Mouse (Mus musculus) hindbrain, embryonic 13.5 days (tissue): ENCODE data around the gene Rpl10. TPM values are rescaled to one million over a fixed set of nuclear protein-coding genes. Genes with fewer than 3 reads are reported as not detected.

Experiments used
- ATAC-seq: fragments of 200-750 bp; cut with Nextera tagmentation; 2 replicates; pipeline ENCODE4 v1.8.0; 2017; ENCODE audit warnings: moderate TSS enrichment; ENCODE audit not compliant: low FRiP score
- H3K27ac ChIP-seq: fragments of 300-500 bp; sonication (generic); 2 replicates; pipeline ENCODE4 v1.5.1; 2015; ENCODE audit warnings: inconsistent platforms, mild to moderate bottlenecking, moderate library complexity
- H3K27me3 ChIP-seq: fragments of 300-500 bp; sonication (generic); 2 replicates; pipeline ENCODE4 v1.6.1; 2015; ENCODE audit warnings: mild to moderate bottlenecking, inconsistent platforms
- H3K36me3 ChIP-seq: fragments of 300-500 bp; sonication (generic); 2 replicates; pipeline ENCODE4 v1.6.1; 2015; ENCODE audit warnings: mild to moderate bottlenecking, inconsistent platforms
- H3K4me1 ChIP-seq: fragments of 300-500 bp; sonication (generic); replicated peaks from 2 replicates; pipeline ENCODE4 v1.6.1; 2015; ENCODE audit warnings: inconsistent platforms
- H3K4me2 ChIP-seq: fragments of 300-500 bp; sonication (generic); 2 replicates; pipeline ENCODE4 v1.6.1; 2015; ENCODE audit warnings: inconsistent platforms, mild to moderate bottlenecking, moderate library complexity
- H3K4me3 ChIP-seq: fragments of 300-500 bp; sonication (generic); 2 replicates; pipeline ENCODE4 v1.5.1; 2015; ENCODE audit warnings: mild to moderate bottlenecking, inconsistent platforms
- H3K9ac ChIP-seq: fragments of 300-500 bp; sonication (generic); 2 replicates; pipeline ENCODE4 v1.6.1; 2015; ENCODE audit warnings: mild to moderate bottlenecking, inconsistent platforms
- H3K9me3 ChIP-seq: fragments of 300-500 bp; sonication (generic); 2 replicates; pipeline ENCODE4 v1.6.1; 2016; ENCODE audit warnings: inconsistent platforms
- WGBS: fragments of 180-500 bp; shearing (Covaris S2); methylation state at CpG from one replicate; pipeline ENCODE4 v1.1.7; 2015; 5-methylcytosine and 5-hydroxymethylcytosine counted together
- polyA plus RNA-seq: library from polyadenylated mRNA; unstranded; fragments of >200 nt; fragmentation: Nextera tagmentation; extraction: Ambion mirVana; gene quantifications from 2 replicates; pipeline ENCODE4 v1.2.1, GENCODE M21; 2015

Gene Rpl10
- polyA plus RNA-seq, 1 experiment from 2014 or later: 532 TPM

GRCm38 (mm10) chrX:74282395-74283091 is 11.9 kb downstream of the Rpl10 start:
- Histone ChIP-seq H3K9ac (peak overlapping the region; percentile 86), H3K27ac (peak overlapping the region; percentile 87), H3K9me3 (no peaks in the 10 kb centered on the region), H3K4me1 (peaks cover 20% of the 10 kb centered on the region), H3K27me3 (no peaks in the 10 kb centered on the region), H3K4me3 (peak overlapping the region; percentile 53), H3K36me3 (no peaks in the 10 kb centered on the region), H3K4me2 (peak overlapping the region; percentile 66)
- ATAC-seq: peak; percentile 88
- 21% methylated on average over 38 of the region's 39 CpGs for WGBS

GRCm38 (mm10) chrX:74283092-74283437 is 12.5 kb downstream of the Rpl10 start:
- H3K27me3 ChIP-seq: no peaks in the 10 kb centered on the region
- H3K36me3 ChIP-seq: no peaks in the 10 kb centered on the region
- H3K4me3 ChIP-seq: peak overlapping the region; percentile 53
- H3K9me3 ChIP-seq: no peaks in the 10 kb centered on the region
- 43% methylated on average over 5 of the region's 5 CpGs for WGBS
- ATAC-seq: peak; percentile 60
- H3K27ac ChIP-seq: peak overlapping the region; percentile 87
- H3K9ac ChIP-seq: peak overlapping the region; percentile 86
- H3K4me1 ChIP-seq: peaks cover 20% of the 10 kb centered on the region
- peak overlapping the region; percentile 66 for H3K4me2 ChIP-seq

- Histone ChIP-seq H3K4me1 (peaks cover 5% of the 10 kb centered on the region; the same call in 1 of the 2 replicates), H3K9ac (no peak overlapping the region), H3K4me3 (no peak overlapping the region), H3K9me3 (no peaks in the 10 kb centered on the region), H3K27me3 (no peaks in the 10 kb centered on the region), H3K4me2 (no peak overlapping the region), H3K27ac (no peak overlapping the region), H3K36me3 (peaks cover 6% of the 10 kb centered on the region; the same call in 1 of the 2 replicates)
- ATAC-seq: no peak
- 86% methylated on average over 4 of the region's 4 CpGs for WGBS
Measured at GRCm38 (mm10) chrX:74293431-74293830, 22.8 kb downstream of the Rpl10 start.

GRCm38 (mm10) chrX:74296538-74297448 is 26.2 kb downstream of the Rpl10 start, which contains the start of gene Atp6ap1:
Gene Atp6ap1 (plus strand): TSS chrX:74297097.
- Histone ChIP-seq H3K27me3 (no peaks in the 10 kb centered on the region), H3K4me1 (peaks cover 12% of the 10 kb centered on the region; the same call in 1 of the 2 replicates), H3K9ac (peak within 1 kb of the TSS; percentile 87), H3K4me2 (peak within 1 kb of the TSS; percentile 68), H3K4me3 (peak within 1 kb of the TSS; percentile 67), H3K9me3 (no peaks in the 10 kb centered on the region), H3K36me3 (peaks cover 23% of the 10 kb centered on the region), H3K27ac (peak within 1 kb of the TSS; percentile 83)
- WGBS: 18% methylated on average over 37 of the region's 37 CpGs
- ATAC-seq: peak; percentile 99

- Histone ChIP-seq H3K9ac (no peak overlapping the region), H3K4me2 (peak overlapping the region; percentile 27; the same call in 1 of the 2 replicates), H3K4me3 (no peak overlapping the region), H3K36me3 (peaks cover 39% of the 10 kb centered on the region), H3K27me3 (no peaks in the 10 kb centered on the region), H3K27ac (no peak overlapping the region), H3K9me3 (no peaks in the 10 kb centered on the region), H3K4me1 (peaks cover 12% of the 10 kb centered on the region; the same call in 1 of the 2 replicates)
- no peak for ATAC-seq
- WGBS: 79% methylated on average over 1 of the region's 1 CpGs
Measured at GRCm38 (mm10) chrX:74298348-74298747, 27.7 kb downstream of the Rpl10 start.

GRCm38 (mm10) chrX:74299721-74300120 is 29.1 kb downstream of the Rpl10 start:
- Histone ChIP-seq H3K4me2 (no peak overlapping the region), H3K36me3 (peaks cover 45% of the 10 kb centered on the region), H3K4me3 (no peak overlapping the region), H3K27me3 (no peaks in the 10 kb centered on the region), H3K9me3 (no peaks in the 10 kb centered on the region), H3K27ac (no peak overlapping the region), H3K4me1 (peaks cover 19% of the 10 kb centered on the region; the same call in 1 of the 2 replicates), H3K9ac (no peak overlapping the region)
- ATAC-seq: no peak
- WGBS: 85% methylated on average over 3 of the region's 3 CpGs

GRCm38 (mm10) chrX:74304867-74305700 is 34.5 kb downstream of the Rpl10 start, which contains the start of gene Gdi1:
Gene Gdi1 (plus strand): TSS chrX:74304998.
- peak within 1 kb of the TSS; percentile 96 for H3K27ac ChIP-seq
- H3K27me3 ChIP-seq: no peaks in the 10 kb centered on the region
- H3K36me3 ChIP-seq: peaks cover 68% of the 10 kb centered on the region
- 8% methylated on average over 41 of the region's 41 CpGs for WGBS
- peak within 1 kb of the TSS; percentile 71 for H3K4me2 ChIP-seq
- peak within 1 kb of the TSS; percentile 84 for H3K9ac ChIP-seq
- peak within 1 kb of the TSS; percentile 60 for H3K4me3 ChIP-seq
- peaks cover 42% of the 10 kb centered on the region for H3K4me1 ChIP-seq
- no peaks in the 10 kb centered on the region for H3K9me3 ChIP-seq
- ATAC-seq: peak; percentile 84

- peak within 1 kb of the TSS; percentile 78 for H3K9ac ChIP-seq
- H3K36me3 ChIP-seq: peaks cover 28% of the 10 kb centered on the region
- ATAC-seq: peak; percentile 96
- H3K27me3 ChIP-seq: no peaks in the 10 kb centered on the region
- no peaks in the 10 kb centered on the region for H3K9me3 ChIP-seq
- peak within 1 kb of the TSS; percentile 92 for H3K27ac ChIP-seq
- peak within 1 kb of the TSS; percentile 66 for H3K4me2 ChIP-seq
- peak within 1 kb of the TSS; percentile 57 for H3K4me3 ChIP-seq
- H3K4me1 ChIP-seq: peaks cover 35% of the 10 kb centered on the region
- WGBS: 19% methylated on average over 59 of the region's 59 CpGs
Measured at GRCm38 (mm10) chrX:74312540-74313464, 42.2 kb downstream of the Rpl10 start, which contains the start of gene Fam50a. Gene Fam50a (plus strand): TSS chrX:74313033.
